Mouse (Mus musculus) embryonic fibroblast, embryonic 13.5 days (primary cell): Measurements from ENCODE around the gene Rnf144b.

ENCODE experiments used
- CTCF ChIP-seq: IDR thresholded peaks from 2 replicates; pipeline ENCODE4 v1.5.1; 2011; ENCODE audit warnings: mild to moderate bottlenecking, control low read depth, low read length, moderate library complexity, borderline replicate concordance; ENCODE audit not compliant: insufficient read depth
- POLR2A ChIP-seq: IDR thresholded peaks from 2 replicates; pipeline ENCODE4 v1.6.1; 2011; ENCODE audit warnings: low read depth, mild to moderate bottlenecking, control low read depth, low read length, moderate library complexity

DNA sequence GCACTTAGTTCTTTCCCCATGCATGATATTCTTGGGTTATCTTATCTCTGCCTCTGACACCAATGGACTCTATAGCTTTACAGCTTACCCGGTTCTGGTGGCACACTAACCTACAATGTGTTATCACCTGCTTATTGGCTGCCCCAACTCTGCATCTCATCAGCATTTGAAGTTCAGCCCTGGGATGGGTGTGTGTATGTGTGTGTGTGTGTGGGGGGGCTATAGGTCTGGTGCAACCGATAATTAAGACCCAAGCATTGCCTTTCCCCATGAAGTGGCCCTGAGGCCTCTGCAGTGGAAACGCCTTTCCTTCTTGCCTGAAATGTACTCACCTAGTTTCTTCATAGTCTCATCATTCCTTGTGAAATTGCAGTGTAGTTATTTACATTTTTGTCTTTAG, 6.5 kb upstream of the Rnf144b start:
- TF ChIP-seq CTCF (no peak), POLR2A (no peak)
